Mouse (Mus musculus) forebrain, embryonic 14.5 days (tissue): ENCODE measurements at regions not wholly inside any gene's neighbourhood (a gene's known extent, or its start where the extent isn't known, plus 50 kb on each side); places are given as distances from the start of the nearest gene placed in this dataset. TPM values are rescaled to one million over a fixed set of nuclear protein-coding genes. Genes with fewer than 3 reads are reported as not detected.

Source experiments
- ATAC-seq: fragments of 200-750 bp; cut with Nextera tagmentation; 2 replicates; pipeline ENCODE4 v1.8.0; 2017; ENCODE audit warnings: mild to moderate bottlenecking, moderate library complexity
- DNase-seq: peaks from one replicate; pipeline ENCODE4 v3.0.0-alpha.2; 2015; ENCODE audit warnings: low spot score
- H3K27ac ChIP-seq: fragments of 300-500 bp; sonication (generic); 2 replicates; pipeline ENCODE4 v1.5.1; 2014; ENCODE audit warnings: low read depth, mild to moderate bottlenecking, control low read depth, low read length, moderate library complexity
- H3K27me3 ChIP-seq: fragments of 300-500 bp; sonication (generic); replicated peaks from 2 replicates; pipeline ENCODE4 v1.6.1; 2014; ENCODE audit warnings: low read length, control low read depth, mixed read lengths; ENCODE audit not compliant: control insufficient read depth, insufficient read depth
- H3K36me3 ChIP-seq: fragments of 300-500 bp; sonication (generic); 2 replicates; pipeline ENCODE4 v1.6.1; 2014; ENCODE audit warnings: low read length, control low read depth; ENCODE audit not compliant: control insufficient read depth, insufficient read depth
- H3K4me1 ChIP-seq: fragments of 300-500 bp; sonication (generic); 2 replicates; pipeline ENCODE4 v1.6.1; 2014; ENCODE audit warnings: antibody characterized with exemption, low read length, control low read depth; ENCODE audit not compliant: control insufficient read depth, insufficient read depth
- H3K4me2 ChIP-seq: fragments of 300-500 bp; sonication (generic); 2 replicates; pipeline ENCODE4 v1.6.1; 2014; ENCODE audit warnings: mild to moderate bottlenecking, control low read depth, low read length
- H3K4me3 ChIP-seq: fragments of 300-500 bp; sonication (generic); 2 replicates; pipeline ENCODE4 v1.5.1; 2014; ENCODE audit warnings: low read depth, low read length, control low read depth
- H3K9ac ChIP-seq: fragments of 300-500 bp; sonication (generic); 2 replicates; pipeline ENCODE4 v1.6.1; 2014; ENCODE audit warnings: mild to moderate bottlenecking, low read length, control low read depth, moderate library complexity
- H3K9me3 ChIP-seq: fragments of 300-500 bp; sonication (generic); replicated peaks from 2 replicates; pipeline ENCODE4 v1.6.1; 2016; ENCODE audit warnings: low read length, control low read depth, mixed read lengths; ENCODE audit not compliant: control insufficient read depth
- WGBS: fragments of 180-500 bp; shearing (Covaris S2); extraction: QIAGEN DNeasy Blood & Tissue Kit; methylation state at CpG from one replicate; pipeline ENCODE4 v1.1.7; 2014; 5-methylcytosine and 5-hydroxymethylcytosine counted together
- microRNA-seq: library from miRNA; unstranded; fragments of <30 nt; microRNA quantifications from one replicate; pipeline ENCODE4, GENCODE M21; 2016

GRCm38 (mm10) chr11:32889248-32889647, 64.8 kb upstream of the Smim23 start:
- Histone ChIP-seq H3K27ac (no peak overlapping the region), H3K4me3 (no peak overlapping the region), H3K9ac (no peak overlapping the region), H3K4me1 (no peaks in the 10 kb centered on the region), H3K36me3 (no peaks in the 10 kb centered on the region), H3K27me3 (no peaks in the 10 kb centered on the region), H3K9me3 (no peaks in the 10 kb centered on the region), H3K4me2 (no peak overlapping the region)
- no peak for DNase-seq
- ATAC-seq: no peak
- WGBS: 38% methylated on average over 7 of the region's 7 CpGs

- no peaks in the 10 kb centered on the region for H3K9me3 ChIP-seq
- DNase-seq: no peak
- no peak overlapping the region for H3K4me3 ChIP-seq
- no peaks in the 10 kb centered on the region for H3K4me1 ChIP-seq
- H3K4me2 ChIP-seq: no peak overlapping the region
- no peaks in the 10 kb centered on the region for H3K27me3 ChIP-seq
- no peak overlapping the region for H3K27ac ChIP-seq
- no peak for ATAC-seq
- no peaks in the 10 kb centered on the region for H3K36me3 ChIP-seq
- H3K9ac ChIP-seq: no peak overlapping the region
- 76% methylated on average over 4 of the region's 4 CpGs for WGBS
These were observed 60.3 kb upstream of the Smim23 start for GRCm38 (mm10) chr11:32884744-32885143.

- Histone ChIP-seq H3K27me3 (no peaks in the 10 kb centered on the region), H3K36me3 (no peaks in the 10 kb centered on the region), H3K27ac (no peak overlapping the region), H3K4me1 (no peaks in the 10 kb centered on the region), H3K4me3 (no peak overlapping the region), H3K9me3 (peaks cover 5% of the 10 kb centered on the region; the same call in 1 of the 2 replicates), H3K4me2 (no peak overlapping the region), H3K9ac (no peak overlapping the region)
- DNase-seq (no peak), ATAC-seq (no peak)
- WGBS: 70% methylated on average over 8 of the region's 10 CpGs
These were observed 58.9 kb upstream of the Smim23 start for GRCm38 (mm10) chr11:32883062-32883852.

- Histone ChIP-seq H3K27ac (no peak overlapping the region), H3K4me3 (no peak overlapping the region), H3K9me3 (peaks cover 5% of the 10 kb centered on the region; the same call in 1 of the 2 replicates), H3K4me1 (no peaks in the 10 kb centered on the region), H3K27me3 (no peaks in the 10 kb centered on the region), H3K9ac (no peak overlapping the region), H3K4me2 (no peak overlapping the region), H3K36me3 (no peaks in the 10 kb centered on the region)
- DNase-seq: no peak
- ATAC-seq: no peak
- WGBS: 96% methylated on average over 3 of the region's 3 CpGs
These were observed 54.6 kb upstream of the Smim23 start for GRCm38 (mm10) chr11:32878967-32879366.

Small RNAs in the stretch of these regions (microRNA-seq; reads per million reads assigned to microRNA genes)
- not detected for gene Gm26052
